11 mouse cellular contexts compared by ENCODE assay signal in the genomic region with DNA sequence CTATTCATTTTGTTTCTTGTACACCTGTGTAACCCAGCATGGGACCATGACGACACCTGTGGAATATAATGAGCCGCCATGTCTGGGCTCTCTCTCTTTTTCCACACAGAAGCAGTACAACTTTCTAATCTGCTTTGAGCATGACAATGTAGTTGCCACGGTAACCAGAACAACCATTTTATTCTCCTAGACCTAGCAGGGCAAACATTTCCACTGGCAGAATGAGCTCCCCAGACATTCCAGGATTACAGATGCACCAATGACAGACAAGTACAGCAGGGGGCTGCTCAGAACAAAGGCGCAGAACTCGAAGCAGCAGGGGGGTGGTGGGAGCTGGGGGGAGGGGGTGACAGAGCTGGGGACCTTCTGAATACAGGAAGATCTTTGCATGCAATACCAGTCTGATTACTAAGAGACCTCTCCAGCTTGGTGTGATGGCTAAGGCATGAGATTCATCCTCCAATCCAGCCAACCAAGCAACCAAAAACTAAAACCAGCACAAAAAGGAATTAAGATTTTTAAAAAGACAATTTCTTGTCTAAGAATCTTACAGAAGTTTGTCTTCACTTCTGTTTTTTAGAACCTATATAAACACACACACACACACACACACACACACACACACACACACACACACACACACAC.
DNase-seq lines count a peak whose midpoint lies in the region; ATAC-seq and TF ChIP-seq lines count a peak whose summit lies in the region.
"Had no signal": no experiment of that assay in that cellular context is flagged by ENCODE, and none has a peak within 500 bp of the region (broad histone marks: within the 10 kb centered on the region; RNA-seq: fewer than 3 reads in every experiment).

No protein-coding gene starts in this region.

- H3K4me1 ChIP-seq in forebrain, postnatal 0 days (ENCODE audit: insufficient read depth): peaks cover 11% of the 10 kb centered on the region
- H3K4me1 ChIP-seq in midbrain, embryonic 14.5 days (ENCODE audit: control insufficient read depth, insufficient read depth, low read length): peaks cover 25% of the 10 kb centered on the region
- no peaks in the 10 kb centered on the region for H3K4me1 ChIP-seq in heart, adult 2 months (ENCODE audit: control insufficient read depth, insufficient read depth, low read length)

- TF ChIP-seq EP300 in heart, adult 2 months (IDR thresholded peaks at IDR 0.05; ENCODE audit: insufficient read depth, low read depth, low read length): no peak

- intact Hi-C loops in left cerebral cortex, postnatal 4 days (cut with DNase I): no loop called here
- intact Hi-C loops in heart, adult 2 months (cut with DNase I): no loop called here

- TF ChIP-seq CTCF in forebrain, postnatal 0 days (IDR thresholded peaks at IDR 0.05; ENCODE audit: low read depth): no peak
- no peak for TF ChIP-seq CTCF in heart, adult 2 months (IDR thresholded peaks at IDR 0.05)

- no peak for TF ChIP-seq POLR2A in heart, adult 2 months (IDR thresholded peaks at IDR 0.05; ENCODE audit: insufficient read depth, low read depth, low read length)

- peak overlapping the region; percentile 64 for H3K27ac ChIP-seq in forebrain, postnatal 0 days (ENCODE audit: low read depth, low read length)
- H3K27ac ChIP-seq in midbrain, embryonic 14.5 days (replicated peaks; ENCODE audit: low read depth, low read length): peak overlapping the region; percentile 58
- no peak overlapping the region for H3K27ac ChIP-seq in heart, adult 2 months
- H3K27ac ChIP-seq: stomach, embryonic 15.5 days had no signal

- WGBS in forebrain, postnatal 0 days: 2% methylated on average over 5 of the region's 5 CpGs
- WGBS in midbrain, embryonic 14.5 days: 3% methylated on average over 5 of the region's 5 CpGs
- 55% methylated on average over 5 of the region's 5 CpGs for WGBS in heart, adult 2 months

- H3K79me2 ChIP-seq in heart, adult 2 months (replicated peaks; ENCODE audit: control insufficient read depth, insufficient read depth, low read length): no peaks in the 10 kb centered on the region

- H3K9ac ChIP-seq in forebrain, postnatal 0 days: no peak overlapping the region
- no peak overlapping the region for H3K9ac ChIP-seq in midbrain, embryonic 14.5 days (replicated peaks; ENCODE audit: low read length)
- H3K9ac ChIP-seq in heart, adult 2 months (ENCODE audit: low read depth, low read length): no peak overlapping the region
- H3K9ac ChIP-seq: stomach, embryonic 15.5 days had no signal

- no peaks in the 10 kb centered on the region for H3K9me3 ChIP-seq in forebrain, postnatal 0 days (ENCODE audit: low read length)
- no peaks in the 10 kb centered on the region for H3K9me3 ChIP-seq in midbrain, embryonic 14.5 days (ENCODE audit: control insufficient read depth, low read length)
- H3K9me3 ChIP-seq: stomach, embryonic 15.5 days had no signal

- no peaks in the 10 kb centered on the region for H3K36me3 ChIP-seq in forebrain, postnatal 0 days (ENCODE audit: insufficient read depth)
- H3K36me3 ChIP-seq in midbrain, embryonic 14.5 days (ENCODE audit: control insufficient read depth, insufficient read depth, low read length): no peaks in the 10 kb centered on the region
- no peaks in the 10 kb centered on the region for H3K36me3 ChIP-seq in heart, adult 2 months (ENCODE audit: control insufficient read depth, insufficient read depth, low read length)
- H3K36me3 ChIP-seq: stomach, embryonic 15.5 days had no signal

- H3K4me2 ChIP-seq in forebrain, postnatal 0 days (ENCODE audit: low read depth): 0 out of 2 replicates have a peak overlapping the region, but pooled peaks have one; percentile 10
- peak overlapping the region; percentile 34; the same call in 1 of the 2 replicates for H3K4me2 ChIP-seq in midbrain, embryonic 14.5 days (ENCODE audit: low read length)
- H3K4me2 ChIP-seq: stomach, embryonic 15.5 days had no signal

- H3K27me3 ChIP-seq in forebrain, postnatal 0 days (ENCODE audit: insufficient read depth, low read length): no peaks in the 10 kb centered on the region
- H3K27me3 ChIP-seq in midbrain, embryonic 14.5 days (ENCODE audit: control insufficient read depth, insufficient read depth, low read length): no peaks in the 10 kb centered on the region
- H3K27me3 ChIP-seq in heart, adult 2 months (ENCODE audit: control insufficient read depth, insufficient read depth, low read length): no peaks in the 10 kb centered on the region
- H3K27me3 ChIP-seq: stomach, embryonic 15.5 days had no signal

- peak; percentile 68 for DNase-seq in ES-CJ7 (ENCODE audit: low read depth, low spot score)
- peak; percentile 81 for DNase-seq in embryo, embryonic 10.5 days (ENCODE audit: low spot score)
- DNase-seq in forebrain, postnatal 0 days: peak; percentile 74
- peak; percentile 88 for DNase-seq in midbrain, embryonic 14.5 days
- no peak for DNase-seq in left cerebral cortex, postnatal 4 days
- DNase-seq in gastrocnemius, postnatal 10 days: no peak
- no peak for DNase-seq in heart, adult 2 months
- DNase-seq: cerebellum, postnatal 14 days; layer of hippocampus, postnatal 36 days had no signal

- peak; percentile 96 for ATAC-seq in forebrain, postnatal 0 days
- ATAC-seq in midbrain, embryonic 14.5 days (ENCODE audit: low FRiP score, low TSS enrichment): peak; percentile 95
- no peak for ATAC-seq in megakaryocyte-erythroid progenitor cell, adult 5-6 weeks (replicated peaks; ENCODE audit: low FRiP score, low TSS enrichment, poor library complexity, severe bottlenecking)

- H3K4me3 ChIP-seq in forebrain, postnatal 0 days (ENCODE audit: low read depth, low read length): no peak overlapping the region
- H3K4me3 ChIP-seq in midbrain, embryonic 14.5 days (replicated peaks; ENCODE audit: low read depth, low read length): no peak overlapping the region
- no peak overlapping the region for H3K4me3 ChIP-seq in heart, adult 2 months
- H3K4me3 ChIP-seq: stomach, embryonic 15.5 days had no signal

Comparison
In these comparisons a context has a peak if more than half of its experiments do, and no peak if none do; other contexts are left out.
1. DNase-seq: peak in ES-CJ7 (single experiment), embryo, embryonic 10.5 days (single experiment), forebrain, postnatal 0 days (single experiment) and midbrain, embryonic 14.5 days (single experiment); none in left cerebral cortex, postnatal 4 days (single experiment), gastrocnemius, postnatal 10 days (single experiment) and heart, adult 2 months (0 of 2).